Mouse (Mus musculus) erythroid progenitor cell, adult 5-6 weeks (primary cell): ENCODE measurements around the gene AV320801. TPM values are rescaled to one million over a fixed set of nuclear protein-coding genes. Genes with fewer than 3 reads are reported as not detected.
"Not testable (repeated sequence)": the region's sequence is repeated elsewhere in the genome, so short reads cannot be mapped to it uniquely, and the experiment has no call there.

Experiments
- ATAC-seq: replicated peaks from 2 replicates; pipeline ENCODE4 v1.8.0; 2016; ENCODE audit warnings: moderate number of reproducible peaks, mild to moderate bottlenecking, moderate TSS enrichment, inconsistent platforms; ENCODE audit not compliant: poor library complexity, low FRiP score, severe bottlenecking
- total RNA-seq, 2 experiments: library from RNA; stranded (forward) in 1 of 2; stranded (reverse) in 1 of 2; fragments of 150-400 nt in 1 of 2; fragments of 186-747, 209-891 nt in 1 of 2; gene quantifications; 2 replicates each; pipeline versions ENCODE4 v1.2.3 to v1.2.4; 2015 to 2017; ENCODE audit warnings: low replicate concordance in 2 of 2

The AV320801 gene
- total RNA-seq (2015; ENCODE audit: low replicate concordance) (not detected in 2 replicates), total RNA-seq (2017; ENCODE audit: low replicate concordance) (not detected in 2 replicates)

DNA sequence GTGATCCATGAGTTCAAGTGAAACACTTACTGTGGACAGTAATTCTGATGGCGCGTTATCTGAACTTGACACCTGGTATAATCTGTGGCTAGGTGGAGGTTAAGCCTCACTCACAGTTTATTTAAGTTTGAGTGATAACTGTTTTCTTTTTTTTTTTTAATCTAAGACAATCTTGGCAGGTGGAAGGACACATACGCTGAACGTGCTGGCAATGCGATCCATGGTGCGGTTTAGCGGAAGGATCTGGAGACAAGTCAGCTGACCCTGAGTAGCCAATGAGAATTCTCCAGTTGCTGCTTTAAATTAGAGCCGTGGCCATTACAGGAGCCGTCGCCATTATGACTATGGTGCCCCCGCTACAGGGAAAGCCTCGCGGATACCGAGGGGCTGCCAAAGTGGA, at the start of gene AV320801:
AV320801 (plus strand) TSS at position 301 of the 400 bp plus-strand sequence.
- ATAC-seq, result not testable (repeated sequence)

DNA sequence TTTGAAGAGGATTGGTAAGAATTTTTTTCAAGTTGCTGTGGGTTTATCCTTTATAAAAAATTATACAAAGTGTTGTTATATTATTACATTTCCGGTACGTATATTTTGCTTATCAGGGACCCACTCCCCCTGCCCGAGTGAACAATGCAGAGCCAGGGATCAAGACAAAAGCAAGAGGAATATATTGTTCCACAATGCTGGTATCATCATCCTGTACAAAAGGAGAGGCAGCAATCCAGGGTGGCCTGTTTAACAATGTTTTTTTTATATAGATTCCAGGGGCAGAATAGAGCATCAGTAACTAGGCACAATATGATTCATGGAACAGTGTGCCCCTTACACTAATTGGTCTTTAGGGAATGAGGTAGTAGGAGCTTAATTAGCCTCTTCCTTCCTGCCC, 30.2 kb upstream of the AV320801 start:
- not testable (repeated sequence) for ATAC-seq

DNA sequence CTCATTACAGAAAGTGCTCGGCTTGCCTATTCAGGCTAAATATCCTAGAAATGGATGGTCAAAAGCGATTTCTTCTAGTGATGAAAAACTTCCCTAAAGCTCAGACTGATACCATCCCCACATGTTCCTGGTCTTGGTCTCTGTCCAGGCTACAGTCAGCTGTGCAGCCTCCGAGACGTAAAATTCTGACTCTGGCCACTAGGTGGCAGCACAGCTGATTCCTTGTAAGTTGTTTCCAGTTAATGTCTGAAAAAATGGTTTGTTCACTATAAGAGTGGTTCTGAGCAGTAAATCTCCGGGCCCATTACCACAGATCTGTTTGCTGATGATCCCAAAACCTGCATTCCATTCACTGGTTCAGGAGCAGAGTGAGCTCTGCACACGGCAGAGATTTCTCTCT, 12.5 kb upstream of the AV320801 start:
- ATAC-seq, result not testable (repeated sequence)

DNA sequence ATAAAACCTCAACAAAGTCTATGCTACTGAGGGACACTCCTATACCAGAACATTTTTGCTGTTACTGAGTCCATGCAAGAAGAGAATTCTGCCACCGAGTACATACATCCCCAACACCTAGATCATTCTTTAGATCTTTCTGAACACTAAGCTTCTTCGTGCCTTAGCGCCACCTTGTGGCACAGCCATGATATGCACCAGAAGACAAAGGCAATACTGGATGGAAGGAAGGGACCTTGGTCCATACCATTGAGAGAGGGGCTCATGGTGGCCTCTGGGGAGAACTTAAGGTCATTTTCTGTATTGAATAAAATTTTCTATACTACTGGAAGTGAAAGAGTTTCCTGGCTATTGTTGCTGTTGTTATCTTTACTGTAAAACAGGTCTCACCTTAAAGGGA, 11.2 kb upstream of the AV320801 start:
- not testable (repeated sequence) for ATAC-seq

Other genes with a start within 250 kb of the AV320801 start
- not detected in 2 replicates for gene Pramel3, start 192.3 kb upstream of the AV320801 start, total RNA-seq (2015; ENCODE audit: low replicate concordance)
- gene Pramel3, start 192.3 kb upstream of the AV320801 start, total RNA-seq (2017; ENCODE audit: low replicate concordance), result not detected in 2 replicates
- gene Gm5128, start 121.3 kb upstream of the AV320801 start, total RNA-seq (2015; ENCODE audit: low replicate concordance), result not detected in 2 replicates
- not detected in 2 replicates for gene Gm5128, start 121.3 kb upstream of the AV320801 start, total RNA-seq (2017; ENCODE audit: low replicate concordance)
- gene Gm7903, start 60.8 kb upstream of the AV320801 start, total RNA-seq (2015; ENCODE audit: low replicate concordance), result not detected in 2 replicates
- gene Gm7903, start 60.8 kb upstream of the AV320801 start, total RNA-seq (2017; ENCODE audit: low replicate concordance), result not detected in 2 replicates
- gene Nxf7, start 104.2 kb downstream of the AV320801 start, total RNA-seq (2015; ENCODE audit: low replicate concordance), result not detected in 2 replicates
- not detected in 2 replicates for gene Nxf7, start 104.2 kb downstream of the AV320801 start, total RNA-seq (2017; ENCODE audit: low replicate concordance)
- gene Prame, start 133.1 kb downstream of the AV320801 start, total RNA-seq (2015; ENCODE audit: low replicate concordance), result not detected in 2 replicates
- not detected in 2 replicates for gene Prame, start 133.1 kb downstream of the AV320801 start, total RNA-seq (2017; ENCODE audit: low replicate concordance)
- gene Tcp11x2, start 199.2 kb downstream of the AV320801 start, total RNA-seq (2015; ENCODE audit: low replicate concordance), result not detected in 2 replicates
- not detected in 2 replicates for gene Tcp11x2, start 199.2 kb downstream of the AV320801 start, total RNA-seq (2017; ENCODE audit: low replicate concordance)
- not detected in 2 replicates for gene Tmsb15a, start 230.7 kb downstream of the AV320801 start, total RNA-seq (2015; ENCODE audit: low replicate concordance)
- not detected in 2 replicates for gene Tmsb15a, start 230.7 kb downstream of the AV320801 start, total RNA-seq (2017; ENCODE audit: low replicate concordance)
- gene Armcx5, start 248.1 kb downstream of the AV320801 start, total RNA-seq (2015; ENCODE audit: low replicate concordance), result 6.3 and 10.5 TPM in 2 replicates
- 3.9 and 6.0 TPM in 2 replicates for gene Armcx5, start 248.1 kb downstream of the AV320801 start, total RNA-seq (2017; ENCODE audit: low replicate concordance)
- 6.3 and 18.4 TPM in 2 replicates for gene Gprasp1, start 248.1 kb downstream of the AV320801 start, total RNA-seq (2015; ENCODE audit: low replicate concordance)
- 6.2 and 6.5 TPM in 2 replicates for gene Gprasp1, start 248.1 kb downstream of the AV320801 start, total RNA-seq (2017; ENCODE audit: low replicate concordance)